Mouse (Mus musculus) embryo, embryonic 9.5 days (tissue): Measurements from ENCODE around the gene Mb.
A peak's percentile ranks its signal among the peaks of the same experiment; 100 is the strongest.

Experiments
- DNase-seq: peaks from one replicate; pipeline ENCODE4 v3.0.0-alpha.2; 2017; ENCODE audit errors: extremely low spot score

Mb gene

DNA sequence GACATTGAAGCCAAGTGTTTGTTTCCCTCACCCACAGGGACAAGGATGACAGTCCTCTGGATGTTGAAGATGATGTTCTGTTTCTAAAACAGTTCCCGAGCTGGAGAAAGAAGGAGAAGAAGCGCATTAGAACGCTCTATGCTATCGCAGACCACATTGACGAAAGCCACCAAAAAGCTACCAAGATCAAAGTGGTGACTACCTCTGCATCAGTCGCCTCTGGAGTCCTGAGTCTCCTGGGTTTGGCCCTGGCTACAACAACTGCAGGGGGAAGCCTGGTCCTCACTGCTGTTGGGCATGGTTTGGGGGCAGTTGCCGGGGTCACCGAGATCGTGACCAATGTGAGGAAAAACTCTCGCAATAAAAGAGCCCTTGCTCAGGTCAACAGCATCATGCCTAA is at the start of gene Mb:
Gene Mb (minus strand): TSS at position 101 of the 400 bp plus-strand sequence.
- DNase-seq, result no peak

DNA sequence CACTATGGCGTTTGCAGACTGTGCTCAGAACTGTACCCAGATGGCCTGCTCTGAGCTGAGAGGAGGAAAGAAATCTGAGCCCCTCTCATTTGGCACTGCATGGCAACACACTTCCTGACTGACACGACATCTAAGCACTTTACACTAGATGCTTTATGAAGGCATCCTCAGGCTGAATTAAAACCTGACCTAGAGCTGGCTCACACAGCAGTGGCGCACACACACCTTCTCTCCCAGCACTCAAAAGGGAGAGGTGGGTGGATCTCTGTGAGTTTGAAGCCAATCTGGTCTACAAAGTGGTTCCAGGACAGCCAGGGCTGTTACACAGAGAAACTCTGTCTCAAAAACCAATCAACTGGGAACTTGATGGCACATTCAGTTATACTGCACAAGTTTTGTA is 49.3 kb upstream of the Mb start:
- no peak for DNase-seq

GRCm38 (mm10) chr15:77097358-77097757 is 46.9 kb upstream of the Mb start:
- DNase-seq, result no peak

- no peak for DNase-seq
Observed at GRCm38 (mm10) chr15:77095216-77095615, 44.7 kb upstream of the Mb start.

DNA sequence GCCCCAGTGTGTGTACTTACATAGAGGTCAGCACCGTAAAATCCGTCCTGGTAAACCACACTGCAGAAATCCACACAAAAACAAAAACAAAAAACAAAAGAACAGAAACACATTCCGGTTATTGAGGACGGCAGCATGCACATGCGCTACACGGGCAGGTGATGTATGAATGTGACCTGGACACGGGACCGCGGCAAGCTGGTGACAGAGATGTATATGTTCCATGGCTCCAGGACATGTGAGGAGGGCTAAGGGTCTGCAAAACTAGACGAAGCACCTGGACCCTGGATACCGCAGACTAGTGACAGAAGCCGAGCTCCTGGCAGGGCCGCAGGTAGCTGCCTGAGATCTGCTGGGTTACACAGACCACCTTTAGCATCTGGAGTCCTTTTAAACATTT is 44.0 kb upstream of the Mb start:
- DNase-seq, result no peak

GRCm38 (mm10) chr15:77091394-77091793 is 40.9 kb upstream of the Mb start:
- no peak for DNase-seq

GRCm38 (mm10) chr15:77090531-77090930 is 40.1 kb upstream of the Mb start:
- no peak for DNase-seq

DNA sequence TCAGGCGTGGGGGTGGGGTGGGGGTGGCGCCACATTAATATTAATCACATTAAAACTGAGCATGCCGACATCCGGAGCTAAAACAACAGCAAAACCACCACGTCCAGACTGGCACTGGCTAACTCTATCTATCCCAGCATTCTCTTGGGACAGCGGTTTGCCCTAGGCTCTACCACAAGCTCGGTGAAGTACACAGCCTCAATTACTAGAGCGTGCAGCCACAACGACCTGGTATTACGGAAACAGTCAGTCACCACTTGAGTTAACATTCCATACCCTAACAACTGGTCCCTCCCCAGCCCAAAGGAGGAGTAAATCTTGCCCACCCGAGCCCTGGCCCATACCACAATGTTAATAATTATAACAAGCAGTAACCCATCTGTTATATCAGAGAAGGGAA is 38.8 kb upstream of the Mb start:
- no peak for DNase-seq

GRCm38 (mm10) chr15:77086488-77086887 is 36.0 kb upstream of the Mb start:
- no peak for DNase-seq

DNA sequence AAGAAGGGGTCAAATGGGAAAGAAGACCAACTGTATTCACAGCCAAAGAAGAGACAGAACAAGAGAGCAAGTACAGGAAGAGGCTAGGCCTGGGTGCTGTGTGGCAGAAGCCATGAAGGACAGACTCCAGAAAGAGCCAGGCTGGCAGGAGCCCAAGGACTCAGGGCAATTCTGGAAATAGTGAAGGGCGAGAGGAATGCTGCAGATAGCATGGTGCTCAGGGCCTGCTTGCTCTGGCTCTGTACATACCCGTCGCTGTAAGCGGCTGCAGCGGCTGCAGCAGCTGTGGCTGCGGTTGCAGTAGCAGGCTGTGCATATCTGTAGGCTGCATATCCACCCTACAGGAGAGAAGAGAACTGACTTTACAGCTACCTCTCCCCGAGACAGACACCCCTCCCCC is 35.3 kb upstream of the Mb start:
- DNase-seq, result no peak

- DNase-seq, result no peak
Observed at GRCm38 (mm10) chr15:77081454-77081853, 31.0 kb upstream of the Mb start.

DNA sequence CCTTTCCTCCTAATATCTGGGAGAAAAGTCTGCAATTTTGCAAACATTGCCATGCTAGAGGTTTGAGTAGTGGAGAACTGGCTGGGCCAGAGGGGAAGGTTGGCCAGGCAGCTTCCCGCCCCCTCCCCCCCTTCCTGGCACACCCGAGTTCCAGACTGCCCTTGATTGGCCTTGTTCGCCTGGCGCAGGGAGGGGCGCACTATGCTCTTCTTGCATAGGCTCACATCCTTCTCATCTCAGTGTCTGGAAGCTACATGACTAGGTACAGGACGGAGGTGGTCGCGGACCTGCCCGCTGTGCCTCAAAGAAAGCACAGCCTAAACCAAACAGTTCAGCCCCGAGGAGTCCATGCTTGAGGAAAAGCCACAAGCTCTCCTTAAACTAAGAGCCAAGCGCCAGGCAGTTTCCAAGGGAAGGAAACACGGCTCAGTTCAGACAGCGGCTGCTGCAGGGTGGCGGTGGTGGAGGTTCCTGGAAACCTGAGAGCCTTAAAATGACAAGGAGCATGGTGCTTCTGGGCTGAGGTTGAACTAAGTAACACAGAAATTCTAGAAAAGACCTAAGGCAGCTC is 30.3 kb upstream of the Mb start:
- DNase-seq, result no peak

GRCm38 (mm10) chr15:77079890-77080361 is 29.5 kb upstream of the Mb start:
- no peak for DNase-seq

DNA sequence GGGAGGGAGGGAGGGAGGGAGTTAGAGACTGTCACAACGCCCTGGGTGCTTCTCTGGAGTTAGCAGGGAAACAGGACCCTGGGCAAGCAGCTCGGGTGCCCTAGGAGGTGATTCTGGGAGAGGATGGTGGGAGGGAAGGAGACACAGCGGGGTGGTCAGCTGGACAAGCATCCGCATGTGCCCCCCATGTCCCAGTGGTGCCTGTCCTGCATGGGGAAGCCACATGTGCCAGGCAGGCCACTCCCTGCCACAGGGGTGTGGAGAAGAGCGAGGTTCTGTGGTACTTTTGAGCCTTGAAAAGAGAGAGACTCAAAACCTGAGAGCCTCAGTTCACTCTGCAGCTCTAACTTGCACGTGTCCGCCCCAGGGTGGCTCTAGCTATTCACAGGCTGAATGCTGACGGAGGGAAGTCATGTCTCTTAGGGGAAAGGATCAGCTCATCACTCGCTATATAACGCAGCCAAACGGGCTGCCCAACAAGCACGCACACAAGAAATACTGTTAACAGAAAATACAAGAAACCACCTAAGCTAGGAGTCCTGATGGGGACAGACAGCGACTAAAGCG is 28.9 kb upstream of the Mb start:
- DNase-seq, result no peak

DNA sequence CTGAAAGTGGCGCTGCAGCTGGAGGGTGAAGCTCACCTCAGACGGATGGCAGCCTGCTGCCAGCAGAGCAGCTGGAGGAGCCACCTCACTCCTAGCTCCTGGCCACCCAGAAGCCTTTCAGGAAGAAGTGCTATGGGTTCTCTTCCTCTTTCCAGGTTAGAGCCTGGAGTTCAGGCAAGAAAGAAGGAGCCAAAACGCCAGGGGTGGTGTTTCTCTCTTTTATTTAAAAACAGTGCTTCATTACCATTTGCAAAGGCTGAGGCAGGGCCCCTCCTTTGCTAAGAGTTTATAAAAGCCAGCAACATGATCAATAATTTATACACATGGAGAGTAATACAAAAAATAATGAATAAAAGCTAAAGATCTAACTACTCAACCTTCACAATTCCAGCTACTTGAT is 28.3 kb upstream of the Mb start:
- no peak for DNase-seq

DNA sequence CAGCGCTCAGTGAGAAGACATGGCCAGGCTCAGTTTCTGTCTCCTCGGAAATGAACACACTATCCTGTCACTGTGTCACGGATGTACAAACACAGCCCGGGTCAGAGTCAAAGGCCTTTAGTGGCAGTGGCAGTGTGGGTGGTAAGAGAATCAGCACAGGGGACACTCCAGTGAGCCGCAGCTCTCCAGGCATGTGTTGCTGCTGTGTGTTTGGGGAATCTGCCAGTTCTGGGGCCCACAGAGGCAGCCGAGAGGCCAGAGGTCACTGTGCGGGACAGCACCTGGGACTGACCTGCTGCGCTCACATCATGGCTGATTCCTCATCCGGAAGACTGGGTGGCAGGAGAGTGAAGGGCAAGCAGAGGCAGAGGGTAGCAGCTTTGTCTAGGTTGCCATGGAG is 27.4 kb upstream of the Mb start:
- no peak for DNase-seq

DNA sequence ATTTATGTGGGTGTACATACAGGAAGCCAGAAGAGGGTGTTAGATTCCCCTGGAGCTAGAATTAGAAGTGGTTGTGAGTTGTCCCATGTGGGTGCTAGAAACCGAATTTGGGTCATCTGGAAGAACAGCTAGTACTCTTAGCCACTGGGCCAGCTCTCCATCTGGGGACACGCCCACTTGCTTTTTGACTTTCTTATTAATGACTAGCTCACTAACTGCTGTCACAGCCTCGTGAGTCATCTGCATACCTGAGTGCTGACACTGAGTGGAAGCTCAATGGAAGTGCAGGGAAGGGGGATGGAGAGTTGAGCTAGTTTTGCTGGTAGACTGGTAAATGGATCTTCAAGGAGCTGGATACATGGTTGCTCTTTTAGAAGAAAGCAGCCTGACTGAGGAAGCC is 26.1 kb upstream of the Mb start:
- DNase-seq, result no peak

DNA sequence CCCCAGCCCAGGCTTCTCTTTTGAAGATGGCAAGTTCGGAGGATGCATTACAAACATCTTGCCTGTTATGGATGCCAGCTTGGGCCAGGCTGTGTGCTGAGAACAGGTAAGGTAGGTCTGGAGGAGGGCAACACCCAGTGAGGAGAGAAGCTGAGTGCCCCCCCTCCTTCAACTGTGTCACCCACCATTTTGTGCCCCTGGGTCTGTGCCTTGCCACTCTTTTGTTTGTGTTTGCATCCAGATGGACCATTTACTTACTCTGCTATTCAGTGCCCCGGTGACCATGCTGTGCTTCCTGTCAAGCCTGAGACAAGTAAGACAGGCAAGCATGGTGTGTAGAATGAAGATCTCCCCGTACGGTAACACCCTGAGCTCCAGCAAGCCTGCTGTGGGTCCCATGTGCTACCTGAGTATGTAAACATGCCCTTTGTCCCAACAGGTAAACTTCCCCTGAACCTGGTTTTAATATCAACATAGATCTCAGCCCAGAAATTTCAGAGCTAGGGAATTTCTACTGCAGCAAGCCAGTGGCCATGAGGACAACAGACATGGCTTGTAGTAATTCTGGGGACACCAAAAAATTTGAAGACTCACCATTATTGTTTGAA is 22.2 kb upstream of the Mb start:
- no peak for DNase-seq

- peak; percentile 48 for DNase-seq
Observed at GRCm38 (mm10) chr15:77071501-77071900, 21.0 kb upstream of the Mb start.

DNA sequence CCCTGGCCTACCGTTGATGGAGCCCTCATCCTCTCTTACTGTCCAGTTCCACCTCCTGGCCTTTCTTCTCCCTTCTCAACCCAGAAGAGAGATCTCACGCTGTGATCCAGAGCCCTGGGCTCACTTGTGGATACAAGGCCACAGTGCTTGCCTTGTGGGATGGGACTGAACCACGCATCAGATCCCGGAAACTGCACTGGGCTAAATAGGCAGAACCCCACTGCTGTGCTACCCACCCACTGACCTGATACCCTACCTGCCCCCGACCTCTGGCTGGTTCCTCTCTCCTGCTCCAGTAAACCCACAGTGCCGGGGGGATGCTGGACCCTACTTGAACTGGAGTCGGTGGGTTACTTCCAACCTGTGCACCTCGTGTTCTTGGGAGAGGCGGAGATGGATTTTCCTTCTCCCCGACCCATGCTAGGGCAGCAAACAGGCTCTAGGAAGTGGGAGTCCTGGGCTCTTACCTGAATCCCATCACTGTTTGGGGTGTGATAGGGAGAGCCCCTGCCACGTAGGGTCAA is 20.3 kb upstream of the Mb start:
- no peak for DNase-seq

DNA sequence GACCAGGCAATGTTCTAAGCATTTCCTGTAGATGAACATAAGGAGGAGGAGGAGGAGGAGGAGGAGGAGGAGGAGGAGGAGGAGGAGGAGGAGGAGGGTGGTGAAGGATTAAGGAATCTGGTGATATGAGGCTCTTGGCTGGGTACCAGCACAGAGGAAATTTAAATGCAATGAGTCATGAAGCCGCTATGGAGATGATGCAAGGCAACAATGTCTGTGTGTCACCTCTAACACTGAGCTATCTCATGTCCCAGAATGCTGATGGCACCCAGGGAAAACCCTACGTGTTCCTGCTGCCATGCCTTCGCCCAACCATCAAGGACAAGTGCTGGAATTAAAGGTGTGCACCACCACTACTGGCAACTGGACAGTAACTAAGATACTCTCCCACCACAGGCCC is 18.5 kb upstream of the Mb start:
- no peak for DNase-seq

DNA sequence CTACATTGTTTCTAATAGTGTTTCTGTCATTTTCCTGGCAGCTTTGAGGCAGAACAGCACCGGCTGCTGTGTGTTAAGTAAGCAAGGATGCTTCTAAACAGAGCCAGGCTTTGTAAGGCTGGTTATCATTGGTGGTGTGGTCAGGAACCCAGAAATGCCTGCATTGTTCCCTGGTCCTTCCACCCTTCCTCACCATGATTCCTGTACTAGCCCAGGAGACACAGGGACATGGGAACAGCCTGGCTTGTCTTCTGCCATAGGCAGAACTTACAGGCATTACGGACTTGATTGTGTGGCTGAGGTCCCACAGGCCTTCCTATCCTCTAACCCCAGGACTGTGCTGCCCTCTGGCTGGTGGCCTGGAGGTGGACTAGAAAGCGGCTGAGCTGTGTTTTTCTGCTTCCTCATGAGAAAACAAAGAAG is 18.0 kb upstream of the Mb start:
- DNase-seq, result no peak

- DNase-seq, result no peak
Observed at GRCm38 (mm10) chr15:77066233-77066632, 15.8 kb upstream of the Mb start.
